Mouse (Mus musculus) CD4-positive, CD25-positive, alpha-beta regulatory T cell, adult 4 months (primary cell): ENCODE data around the gene Lce1l. TPM values are rescaled to one million over a fixed set of nuclear protein-coding genes. Genes with fewer than 3 reads are reported as not detected.
"Not testable (repeated sequence)": the region's sequence is repeated elsewhere in the genome, so short reads cannot be mapped to it uniquely, and the experiment has no call there.

Source experiments
- ATAC-seq: one replicate; pipeline ENCODE4 v1.8.0; 2017
- polyA plus RNA-seq, 2 experiments: library from polyadenylated mRNA; unstranded; fragments of 100-300 nt; shearing (Covaris generic); gene quantifications; one replicate each; pipeline ENCODE4 v1.2.1; 2017

Lce1l gene
- not detected for polyA plus RNA-seq

DNA sequence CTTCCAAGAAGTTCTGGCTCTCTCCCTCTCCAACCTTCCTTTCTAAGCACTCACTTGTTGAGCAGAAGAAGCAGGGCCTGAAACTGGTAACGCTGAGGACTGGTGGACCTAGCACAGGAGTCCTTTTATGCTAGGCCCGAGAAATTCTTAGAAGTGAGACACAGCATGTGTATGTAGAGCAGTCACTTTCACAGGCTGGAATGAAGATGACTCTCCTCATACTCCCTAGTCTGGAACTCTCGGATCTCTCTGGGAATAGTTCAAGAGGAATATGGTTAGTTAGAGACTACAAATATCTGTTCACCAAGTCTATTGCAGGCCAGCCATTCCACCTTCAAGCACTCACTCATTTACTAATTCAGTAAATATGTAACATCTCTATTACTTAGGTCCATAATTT lies at the start of gene Lce1l:
Gene Lce1l (minus strand): TSS at position 101 of the 400 bp plus-strand sequence.
- ATAC-seq: no peak

DNA sequence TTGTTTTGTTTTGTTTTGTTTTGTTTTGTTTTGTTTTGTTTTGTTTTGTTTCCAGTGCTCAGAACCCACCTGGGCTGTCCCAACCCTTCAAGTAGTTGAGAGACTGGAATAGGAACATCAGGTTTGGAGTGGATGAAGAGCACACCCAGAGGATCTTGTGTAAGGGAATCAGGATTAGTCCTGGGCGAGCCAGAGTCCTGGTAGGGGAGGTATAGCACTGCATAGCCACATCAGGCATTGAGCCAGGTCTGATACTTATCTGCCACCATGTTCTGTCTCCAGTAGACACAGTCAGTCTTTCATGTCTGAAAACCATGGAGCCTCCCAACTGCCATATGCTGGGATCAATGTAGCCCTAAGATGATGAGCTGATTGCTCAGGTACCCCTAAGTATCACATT lies 43.4 kb upstream of the Lce1l start:
- no peak for ATAC-seq

GRCm38 (mm10) chr3:92894063-92894462 lies 43.0 kb upstream of the Lce1l start:
- no peak for ATAC-seq

- ATAC-seq: no peak
These were observed 23.1 kb upstream of the Lce1l start for GRCm38 (mm10) chr3:92874180-92874579.

DNA sequence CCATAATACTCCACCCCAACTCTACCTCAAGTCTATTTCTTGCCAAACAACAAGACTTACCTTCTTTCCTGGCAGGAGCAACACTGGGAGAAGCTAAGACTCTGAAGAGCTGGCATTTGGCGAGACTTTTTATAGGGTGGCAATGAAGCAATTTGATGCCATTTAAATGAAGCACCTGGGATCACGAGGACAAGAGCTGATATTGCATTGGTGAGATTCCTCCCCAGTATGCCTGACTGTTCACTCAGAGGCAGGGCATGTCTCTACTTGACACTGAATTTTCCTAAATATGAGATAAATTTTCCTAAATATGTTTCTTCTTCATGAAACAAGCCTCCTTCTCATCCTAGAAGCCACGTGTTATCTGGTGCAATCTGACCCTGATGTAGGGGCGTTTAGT lies 19.0 kb upstream of the Lce1l start, which contains the start of gene 2310050C09Rik:
Gene 2310050C09Rik (minus strand): TSS at position 101 of the 400 bp plus-strand sequence.
- ATAC-seq: no peak

- ATAC-seq: no peak
These were observed 24.0 kb downstream of the Lce1l start, which contains the start of gene Kprp for GRCm38 (mm10) chr3:92827108-92827507. TSS of gene Kprp (minus strand) at chr3:92827247.

- ATAC-seq: no peak
These were observed 25.3 kb downstream of the Lce1l start for GRCm38 (mm10) chr3:92825808-92826207.

GRCm38 (mm10) chr3:92816036-92816435 lies 35.0 kb downstream of the Lce1l start:
- not testable (repeated sequence) for ATAC-seq

DNA sequence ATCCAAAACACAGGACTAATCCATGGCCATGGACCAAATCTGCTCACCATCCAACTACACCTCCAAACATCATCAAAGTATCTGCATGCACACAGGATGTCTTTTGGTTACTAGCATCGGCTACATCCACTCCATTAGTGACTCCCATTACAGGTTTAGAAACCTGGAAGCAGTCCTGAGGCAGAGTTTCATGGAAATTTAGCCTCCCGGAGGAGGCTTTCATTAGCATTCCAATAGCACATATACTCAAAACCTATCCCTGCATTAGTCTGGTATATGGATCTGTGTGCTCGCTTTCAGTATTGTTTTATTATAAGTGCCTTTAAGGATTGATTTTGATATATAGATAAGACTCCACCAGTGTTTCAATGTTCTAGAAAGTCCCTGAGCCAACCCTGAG lies 35.5 kb downstream of the Lce1l start:
- no peak for ATAC-seq

DNA sequence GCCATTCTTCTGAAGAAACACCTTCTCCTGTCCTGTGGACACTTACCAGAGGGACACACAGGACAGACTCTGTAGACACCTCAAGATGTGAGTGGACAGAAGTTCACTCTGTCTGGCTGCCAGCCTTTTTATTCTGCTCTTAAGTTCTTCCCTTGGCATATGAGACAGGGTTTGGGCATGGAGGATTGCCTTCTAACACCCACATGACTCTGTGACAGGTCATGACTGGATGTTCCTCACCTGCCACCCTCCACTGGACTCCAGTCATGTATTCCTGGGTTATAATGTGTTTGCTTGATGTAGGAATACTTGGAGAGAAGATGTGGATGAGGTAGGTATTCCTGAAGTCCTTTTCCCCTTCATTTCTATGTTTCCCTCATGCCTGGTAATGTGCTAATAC lies 43.3 kb downstream of the Lce1l start, which contains the start of gene Lce1k:
Gene Lce1k (minus strand): TSS at position 101 of the 400 bp plus-strand sequence.
- ATAC-seq: no peak

Other genes with a start within 250 kb of the Lce1l start
- gene 2210017I01Rik, start 243.8 kb downstream of the Lce1l start, polyA plus RNA-seq: not detected
- not detected for gene Lce6a, start 229.6 kb downstream of the Lce1l start, polyA plus RNA-seq
- gene Lce1a1, start 203.0 kb downstream of the Lce1l start, polyA plus RNA-seq: not detected
- gene Lce1b, start 194.4 kb downstream of the Lce1l start, polyA plus RNA-seq: not detected
- not detected for gene Lce1a2, start 181.0 kb downstream of the Lce1l start, polyA plus RNA-seq
- not detected for gene Lce1c, start 172.0 kb downstream of the Lce1l start, polyA plus RNA-seq
- gene Lce1d, start 164.1 kb downstream of the Lce1l start, polyA plus RNA-seq: not detected
- gene Lce1e, start 142.2 kb downstream of the Lce1l start, polyA plus RNA-seq: not detected
- not detected for gene Lce1f, start 130.9 kb downstream of the Lce1l start, polyA plus RNA-seq
- gene Gm38119, start 112.2 kb downstream of the Lce1l start, polyA plus RNA-seq: not detected
- not detected for gene Lce1g, start 98.9 kb downstream of the Lce1l start, polyA plus RNA-seq
- not detected for gene Lce1h, start 86.2 kb downstream of the Lce1l start, polyA plus RNA-seq
- not detected for gene Lce1i, start 72.4 kb downstream of the Lce1l start, polyA plus RNA-seq
- gene Lce1j, start 60.8 kb downstream of the Lce1l start, polyA plus RNA-seq: not detected
- gene Lce1k, start 43.4 kb downstream of the Lce1l start, polyA plus RNA-seq: not detected
- gene Kprp, start 24.0 kb downstream of the Lce1l start, polyA plus RNA-seq: not detected
- not detected for gene 2310050C09Rik, start 18.9 kb upstream of the Lce1l start, polyA plus RNA-seq
- not detected for gene Lce3a, start 74.9 kb upstream of the Lce1l start, polyA plus RNA-seq
- gene Lce3b, start 81.7 kb upstream of the Lce1l start, polyA plus RNA-seq: not detected
- not detected for gene Lce3c, start 93.2 kb upstream of the Lce1l start, polyA plus RNA-seq
- not detected for gene Lce3d, start 106.1 kb upstream of the Lce1l start, polyA plus RNA-seq
- not detected for gene Lce3e, start 115.8 kb upstream of the Lce1l start, polyA plus RNA-seq
- not detected for gene Lce3f, start 140.9 kb upstream of the Lce1l start, polyA plus RNA-seq
- gene Crct1, start 164.4 kb upstream of the Lce1l start, polyA plus RNA-seq: not detected
- gene Lce1m, start 167.8 kb upstream of the Lce1l start, polyA plus RNA-seq: not detected
- gene Gm4858, start 217.5 kb upstream of the Lce1l start, polyA plus RNA-seq: under 1 TPM in 1 of 2 experiments, not detected in 1; 0.19 TPM